In the genomic region with DNA sequence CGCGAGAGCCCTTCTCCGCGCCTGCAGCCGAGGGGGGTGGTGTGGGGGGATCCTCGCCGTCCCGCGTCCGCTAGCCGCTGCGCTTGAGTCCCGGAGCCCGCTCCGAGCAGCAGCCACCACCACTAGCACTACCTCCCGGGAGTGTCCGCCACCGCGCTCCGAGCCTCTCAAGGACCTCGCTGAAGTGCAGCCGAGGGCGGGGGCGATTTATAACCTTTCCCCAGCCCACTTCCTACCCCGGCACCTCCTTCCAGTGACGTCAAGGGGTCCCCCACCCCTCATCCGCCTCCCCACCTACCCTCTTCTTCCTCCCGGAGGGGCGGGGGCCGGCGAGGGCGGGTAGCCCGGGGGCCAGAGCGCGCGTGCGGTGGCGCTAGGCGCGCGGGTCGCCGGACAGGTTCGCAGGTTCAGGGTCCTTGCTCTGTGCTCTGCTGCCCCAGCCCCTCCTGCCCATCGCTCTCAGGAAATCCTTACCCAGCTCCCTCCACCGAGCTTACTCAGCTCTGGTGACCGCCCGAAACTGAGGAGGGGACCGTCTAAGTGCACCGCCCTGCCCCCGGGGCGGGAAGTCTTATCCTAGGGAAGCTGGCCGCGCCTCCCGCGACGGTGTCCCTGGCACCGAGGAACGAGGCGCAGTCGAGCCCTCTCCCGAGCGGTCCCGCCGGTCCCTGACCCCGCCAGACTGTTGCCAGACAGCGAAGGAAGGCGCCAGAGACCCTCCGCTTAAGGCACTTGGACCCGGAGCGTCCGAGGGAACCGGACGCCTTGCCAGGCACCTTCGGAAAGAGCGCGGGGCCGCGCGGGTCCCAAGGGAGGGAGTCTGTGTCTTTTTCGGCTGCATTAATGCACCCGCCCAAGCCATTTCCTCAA, we compare ENCODE assay signal across 8 mouse cellular contexts. TPM values are rescaled to one million over a fixed set of nuclear protein-coding genes. Genes with fewer than 3 reads are reported as not detected.
DNase-seq lines count a peak whose midpoint lies in the region; ATAC-seq lines count a peak whose summit lies in the region.

TSS of gene Flt1 (minus strand) at position 181 of the 870 bp plus-strand sequence.

- H3K36me3 ChIP-seq in embryonic facial prominence, embryonic 10.5 days (replicated peaks): no peaks in the 10 kb centered on the region
- H3K36me3 ChIP-seq in heart, embryonic 10.5 days: no peaks in the 10 kb centered on the region
- no peaks in the 10 kb centered on the region for H3K36me3 ChIP-seq in liver, embryonic 12.5 days

- H3K9ac ChIP-seq in liver, embryonic 12.5 days: 0 out of 2 replicates have a peak within 1 kb of the TSS, but pooled peaks have one; percentile 17

- under 1% methylated on average over 82 of the region's 82 CpGs for WGBS in embryonic facial prominence, embryonic 10.5 days
- under 1% methylated on average over 82 of the region's 82 CpGs for WGBS in heart, embryonic 10.5 days
- WGBS in liver, embryonic 12.5 days (ENCODE audit: insufficient replicate concordance): 1% methylated on average over 74 of the region's 82 CpGs

- peak; percentile 15 for DNase-seq in ovary, postnatal 36 days (ENCODE audit: low spot score)
- no peak for DNase-seq in ovary, postnatal 14 days (ENCODE audit: low spot score)
- DNase-seq in embryonic facial prominence, embryonic 10.5 days (ENCODE audit: low spot score): peak; percentile 59
- DNase-seq in heart, embryonic 10.5 days (ENCODE audit: low spot score): peak; percentile 81
- DNase-seq in kidney, adult 9 months: peak; percentile 73
- DNase-seq in neural tube, embryonic 10.5 days (ENCODE audit: extremely low spot score, low spot score): peak; percentile 61
- no peak for DNase-seq in Muller cell, postnatal 12 days (ENCODE audit: inconsistent ontology term)

- peak within 1 kb of the TSS; percentile 60 for H3K4me3 ChIP-seq in embryonic facial prominence, embryonic 10.5 days
- H3K4me3 ChIP-seq in heart, embryonic 10.5 days: peak within 1 kb of the TSS; percentile 74
- peak within 1 kb of the TSS; percentile 48 for H3K4me3 ChIP-seq in liver, embryonic 12.5 days

- peaks cover 100% of the 10 kb centered on the region for H3K27me3 ChIP-seq in embryonic facial prominence, embryonic 10.5 days (replicated peaks; ENCODE audit: low read depth, poor library complexity, severe bottlenecking)
- H3K27me3 ChIP-seq in heart, embryonic 10.5 days (ENCODE audit: insufficient read depth, poor library complexity, severe bottlenecking): peaks cover 91% of the 10 kb centered on the region
- peaks cover 96% of the 10 kb centered on the region for H3K27me3 ChIP-seq in liver, embryonic 12.5 days (replicated peaks)

- peak; percentile 52 for ATAC-seq in liver, embryonic 12.5 days

- peak within 1 kb of the TSS; percentile 63 for H3K4me2 ChIP-seq in liver, embryonic 12.5 days

- peak within 1 kb of the TSS; percentile 69 for H3K27ac ChIP-seq in embryonic facial prominence, embryonic 10.5 days (replicated peaks)
- H3K27ac ChIP-seq in heart, embryonic 10.5 days: peak within 1 kb of the TSS; percentile 80
- H3K27ac ChIP-seq in liver, embryonic 12.5 days: no peak within 1 kb of the TSS

- peaks cover 21% of the 10 kb centered on the region for H3K4me1 ChIP-seq in embryonic facial prominence, embryonic 10.5 days
- peaks cover 31% of the 10 kb centered on the region for H3K4me1 ChIP-seq in heart, embryonic 10.5 days
- H3K4me1 ChIP-seq in liver, embryonic 12.5 days: peaks cover 16% of the 10 kb centered on the region; the same call in 1 of the 2 replicates

- H3K9me3 ChIP-seq in embryonic facial prominence, embryonic 10.5 days: no peaks in the 10 kb centered on the region
- no peaks in the 10 kb centered on the region for H3K9me3 ChIP-seq in heart, embryonic 10.5 days
- no peaks in the 10 kb centered on the region for H3K9me3 ChIP-seq in liver, embryonic 12.5 days (replicated peaks)

RNA-seq across cellular contexts. Expression of gene Flt1, which starts in this region (rescaled TPM):
- polyA plus RNA-seq in embryonic facial prominence, embryonic 10.5 days (2016; fragmentation: Nextera tagmentation; extraction: Ambion mirVana): 9.5 and 11.0 TPM in 2 replicates
- 20.6 and 21.6 TPM in 2 replicates for polyA plus RNA-seq in heart, embryonic 10.5 days (2016; fragmentation: Nextera tagmentation; extraction: Ambion mirVana)
- polyA plus RNA-seq in liver, embryonic 12.5 days (2016; fragmentation: Nextera tagmentation; extraction: Ambion mirVana): 7.6 and 8.0 TPM in 2 replicates

Comparison
In these comparisons a context has a peak if more than half of its experiments do, and no peak if none do; other contexts are left out.
1. DNase-seq: peak in ovary, postnatal 36 days (single experiment), embryonic facial prominence, embryonic 10.5 days (single experiment), heart, embryonic 10.5 days (single experiment), kidney, adult 9 months (single experiment) and neural tube, embryonic 10.5 days (single experiment); none in ovary, postnatal 14 days (single experiment) and Muller cell, postnatal 12 days (single experiment).
2. Peak in every context shown above with its lines, with median percentiles within 50 percentile points of each other: H3K4me3 ChIP-seq.